Mouse (Mus musculus): Measurements from ENCODE around the gene Kpna6.

Gene Kpna6

DNA sequence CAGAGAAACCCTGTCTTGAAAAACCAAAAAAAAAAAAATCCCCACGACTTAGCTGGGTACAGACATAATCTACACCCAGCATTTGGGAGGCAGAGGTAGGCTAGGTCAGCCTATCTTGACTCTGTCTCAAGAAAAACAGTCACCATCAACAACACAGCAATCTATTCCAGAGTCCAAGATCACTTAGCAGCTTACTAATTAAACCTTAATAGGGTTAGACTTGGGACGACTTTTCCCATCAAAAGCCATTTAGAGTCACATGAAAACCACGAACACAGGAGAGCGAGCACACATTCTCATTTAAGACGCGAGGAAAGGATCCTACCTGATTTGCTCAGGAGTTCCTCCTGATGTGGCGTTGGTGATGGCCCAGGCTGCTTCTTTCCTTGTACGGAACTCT is 22.2 kb downstream of the Kpna6 start:
- DNase-seq (ENCODE audit: extremely low read depth, low read depth) = no peak

DNA sequence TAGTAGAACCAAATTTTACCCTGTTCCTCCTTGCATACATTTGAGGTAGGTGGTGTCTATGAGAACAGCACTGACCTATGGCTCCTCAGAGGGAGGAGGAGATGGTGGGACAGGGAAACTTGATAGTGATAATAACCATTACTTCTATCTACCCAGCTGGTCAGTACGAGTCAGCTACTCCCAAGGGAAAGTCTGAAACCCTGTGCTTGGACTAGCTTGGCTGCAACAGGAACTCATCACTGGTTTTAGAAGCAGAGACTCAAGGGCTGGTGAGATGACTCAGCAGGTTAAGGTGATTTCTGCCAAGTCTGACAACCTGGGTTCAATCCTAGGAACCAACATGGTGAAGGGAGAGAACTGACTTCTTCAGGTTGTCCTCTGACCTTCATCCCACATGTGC is 23.9 kb downstream of the Kpna6 start:
- DNase-seq (ENCODE audit: extremely low read depth, low read depth) = no peak

DNA sequence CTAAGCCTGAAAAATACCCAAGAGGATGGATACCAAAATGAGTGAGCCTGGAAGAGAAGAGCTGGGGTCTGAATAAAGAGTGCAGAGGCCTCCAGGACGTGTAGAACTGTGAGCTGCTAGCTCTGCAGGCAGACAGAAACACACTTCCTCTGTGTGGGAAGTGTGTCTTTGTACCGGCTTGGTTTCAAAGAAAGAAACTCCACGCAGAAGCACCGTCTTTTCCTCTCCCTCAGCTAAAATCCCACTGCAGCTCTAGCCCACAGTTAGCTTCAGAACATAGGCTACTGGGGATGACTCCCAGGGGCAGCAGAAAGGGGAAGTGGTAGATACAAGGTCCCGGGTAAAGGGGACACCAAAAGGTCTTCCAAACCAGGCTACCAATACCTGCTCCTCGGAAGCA is 27.4 kb downstream of the Kpna6 start:
- DNase-seq (ENCODE audit: extremely low read depth, low read depth) = no peak

DNA sequence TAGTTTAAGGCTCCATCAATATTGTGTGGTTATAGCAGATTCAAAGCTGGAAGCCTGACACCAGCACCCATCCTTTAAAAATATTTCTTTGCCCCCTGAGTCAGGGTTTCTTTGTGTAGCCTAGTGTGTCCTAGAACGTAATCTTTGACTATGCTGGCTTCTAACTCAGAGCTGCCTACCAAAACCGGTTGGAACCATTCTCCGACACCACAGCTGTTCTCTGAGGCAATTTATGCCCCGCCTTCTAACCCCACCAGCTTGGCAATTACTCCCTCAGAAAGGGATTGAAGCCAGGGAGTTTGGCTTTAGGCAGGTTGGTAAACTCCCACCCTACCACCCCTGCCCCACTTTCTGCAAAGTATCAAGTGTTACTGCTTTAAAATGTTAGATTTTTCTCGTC is 30.8 kb downstream of the Kpna6 start:
- DNase-seq (ENCODE audit: extremely low read depth, low read depth) = no peak

DNA sequence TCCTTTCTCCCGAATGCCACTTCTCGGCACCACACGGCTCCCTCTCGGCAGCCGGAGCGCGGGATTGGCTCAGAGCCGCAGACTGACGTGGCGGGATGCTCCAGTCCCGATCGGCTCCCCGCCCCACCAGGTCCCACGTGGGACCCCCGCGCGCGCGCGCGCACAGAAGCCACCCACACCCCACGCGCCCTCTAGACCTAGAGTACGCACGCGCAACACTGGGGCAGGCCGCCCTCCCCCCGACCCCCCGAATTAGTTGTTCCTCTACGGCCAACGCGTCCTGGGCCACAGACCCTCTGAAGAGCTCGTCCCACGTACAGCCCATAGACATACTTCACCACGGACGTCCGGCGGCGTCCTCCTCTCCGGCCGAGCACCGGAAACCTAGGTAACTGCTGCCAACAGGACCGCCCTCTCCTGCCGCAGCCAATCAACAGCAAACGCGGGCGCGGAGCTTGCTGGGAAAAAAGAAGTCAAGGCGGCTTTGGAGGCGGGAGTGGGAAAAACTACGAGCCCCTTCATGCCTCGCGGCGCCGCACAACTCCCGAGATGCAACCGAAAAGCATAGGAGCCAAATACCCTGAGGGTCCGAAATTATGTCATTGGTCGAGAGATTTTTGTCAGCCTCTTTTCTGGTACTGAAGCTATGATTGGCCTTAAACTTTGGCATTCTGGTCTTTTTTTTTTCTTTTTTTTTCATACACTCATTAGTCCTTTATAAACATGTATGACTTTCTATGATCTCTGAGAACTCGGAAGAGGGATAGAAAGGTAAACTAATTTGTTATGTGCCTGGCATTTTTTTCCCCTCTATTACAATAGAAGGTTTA is 31.7 kb downstream of the Kpna6 start, which contains the start of gene Txlna:
TSS of gene Txlna (minus strand) at position 428 of the 830 bp plus-strand sequence.
- DNase-seq (ENCODE audit: extremely low read depth, low read depth) = peak; percentile 98

DNA sequence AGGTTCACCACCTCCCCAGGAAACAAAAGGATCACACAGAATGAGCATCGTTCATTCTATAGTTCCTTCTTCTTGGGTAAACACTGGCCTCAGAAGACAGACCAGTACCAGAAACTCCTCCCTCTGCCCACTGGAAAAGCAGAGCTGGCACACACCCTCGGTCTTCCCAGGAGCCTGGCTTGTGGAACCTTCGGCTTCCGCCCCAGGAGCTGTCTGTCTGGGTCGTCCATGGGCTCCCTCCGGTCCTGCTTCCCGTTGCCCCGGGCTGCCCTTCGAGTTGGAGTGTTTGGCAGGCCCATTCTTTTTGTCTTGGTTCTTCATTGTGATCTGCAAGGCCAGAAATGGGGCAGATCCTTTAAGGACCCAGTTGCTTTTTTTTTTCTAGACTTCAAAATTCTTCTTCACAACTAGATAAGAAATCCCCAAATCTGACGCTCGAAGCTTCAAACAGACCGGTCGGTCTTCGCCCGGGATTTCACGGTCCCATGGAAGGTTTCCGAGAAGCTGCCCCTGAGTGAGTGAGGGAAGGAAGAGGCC is 32.4 kb downstream of the Kpna6 start:
- no peak for DNase-seq (ENCODE audit: extremely low read depth, low read depth)

DNA sequence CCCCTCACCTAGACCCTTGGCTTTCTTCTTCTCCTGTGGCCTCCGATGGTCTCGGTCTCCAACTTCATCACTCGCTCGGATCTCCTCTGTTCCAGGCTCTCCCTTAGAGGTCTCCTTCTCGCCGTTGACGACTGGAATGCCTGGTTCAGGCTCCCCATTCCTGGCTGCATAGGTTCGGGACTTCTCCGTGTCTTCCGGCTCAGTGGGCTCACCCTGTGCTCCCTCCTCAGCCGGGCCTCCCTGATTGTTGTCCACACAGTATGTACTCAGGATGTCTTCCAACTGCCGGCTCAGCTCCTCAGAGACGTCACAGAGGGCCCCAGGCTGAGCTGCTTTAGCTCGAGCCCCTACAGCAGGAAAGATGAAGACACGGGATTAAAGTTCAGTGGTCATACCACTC is 33.3 kb downstream of the Kpna6 start:
- no peak for DNase-seq (ENCODE audit: extremely low read depth, low read depth)

DNA sequence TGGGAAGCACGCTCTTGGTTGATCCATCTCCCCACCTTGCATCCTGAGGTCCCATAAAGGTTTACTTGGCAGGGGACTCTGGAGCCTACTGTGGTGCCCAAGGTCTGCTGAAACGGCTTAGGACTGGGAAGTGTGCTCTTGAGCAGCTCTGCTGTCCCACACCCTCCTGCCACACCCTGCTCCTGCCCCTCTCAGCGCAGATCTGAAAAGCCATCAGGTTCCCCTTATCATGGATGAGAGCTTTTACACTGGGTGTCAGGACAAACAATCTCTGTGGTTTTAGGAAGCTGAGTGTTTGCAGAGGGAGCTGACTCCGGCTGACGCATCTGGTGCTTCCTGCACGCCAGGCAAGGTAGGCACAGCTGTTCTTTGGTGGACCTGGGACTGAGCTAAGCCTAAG is 38.7 kb downstream of the Kpna6 start:
- peak; percentile 26 for DNase-seq (ENCODE audit: extremely low read depth, low read depth)

DNA sequence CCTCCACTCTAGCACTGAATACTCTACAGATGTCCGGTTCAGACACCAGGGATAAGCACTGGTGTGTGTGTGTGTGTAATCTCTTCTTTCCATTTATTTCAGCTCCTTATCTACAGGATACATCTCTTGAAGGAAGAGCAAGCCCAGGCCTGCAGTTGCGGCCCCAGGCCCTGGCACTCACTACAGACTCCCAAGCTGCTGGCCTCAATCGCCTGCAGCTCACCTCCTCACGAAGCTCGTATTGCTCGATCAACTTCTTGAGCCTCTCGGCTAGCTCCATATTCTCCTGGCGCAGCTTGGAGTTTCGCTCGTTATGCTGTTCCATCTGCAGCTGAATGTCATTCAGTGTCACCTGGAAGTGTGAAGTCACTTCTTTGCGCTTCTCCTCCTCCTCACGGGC is 40.7 kb downstream of the Kpna6 start:
- DNase-seq (ENCODE audit: extremely low read depth, low read depth) = no peak

DNA sequence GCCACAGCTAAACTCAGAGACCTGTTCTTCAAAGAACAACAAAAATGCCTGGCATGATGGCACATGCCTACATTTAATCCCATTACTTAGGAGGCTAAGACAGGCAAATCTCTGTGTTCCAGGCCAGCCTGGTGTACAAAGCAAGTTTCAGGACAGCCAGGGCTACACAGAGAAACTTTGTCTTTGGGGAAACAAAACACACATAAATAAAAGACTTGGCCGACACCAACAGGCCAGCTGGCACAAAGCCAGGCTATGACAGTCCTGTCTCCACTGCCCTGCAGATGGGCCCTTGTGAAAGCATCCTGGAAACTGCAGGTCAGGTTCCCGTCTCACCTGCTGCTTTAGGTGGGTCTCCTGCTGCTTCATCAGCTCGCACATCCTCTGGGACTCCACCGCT is 41.6 kb downstream of the Kpna6 start:
- no peak for DNase-seq (ENCODE audit: extremely low read depth, low read depth)

DNA sequence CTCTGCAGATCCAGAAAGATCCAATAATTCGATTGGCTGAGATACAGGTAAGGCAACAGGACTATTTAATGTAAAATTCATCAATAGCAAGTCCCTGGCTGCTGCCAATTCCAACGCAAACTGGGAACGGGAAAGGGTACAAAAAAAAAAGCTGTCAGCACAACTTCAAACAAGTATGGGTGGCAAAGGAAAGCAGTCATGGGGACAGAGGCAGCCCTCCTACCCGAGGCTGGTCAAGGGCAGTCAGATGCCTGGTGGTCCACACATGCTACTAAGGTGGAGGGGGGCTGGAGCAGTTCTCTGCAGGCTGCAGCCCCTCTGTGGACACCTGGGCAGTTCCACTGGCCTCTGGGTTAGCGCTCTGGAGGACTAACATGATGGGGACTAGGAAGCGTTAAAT is 46.5 kb downstream of the Kpna6 start:
- no peak for DNase-seq (ENCODE audit: extremely low read depth, low read depth)

DNA sequence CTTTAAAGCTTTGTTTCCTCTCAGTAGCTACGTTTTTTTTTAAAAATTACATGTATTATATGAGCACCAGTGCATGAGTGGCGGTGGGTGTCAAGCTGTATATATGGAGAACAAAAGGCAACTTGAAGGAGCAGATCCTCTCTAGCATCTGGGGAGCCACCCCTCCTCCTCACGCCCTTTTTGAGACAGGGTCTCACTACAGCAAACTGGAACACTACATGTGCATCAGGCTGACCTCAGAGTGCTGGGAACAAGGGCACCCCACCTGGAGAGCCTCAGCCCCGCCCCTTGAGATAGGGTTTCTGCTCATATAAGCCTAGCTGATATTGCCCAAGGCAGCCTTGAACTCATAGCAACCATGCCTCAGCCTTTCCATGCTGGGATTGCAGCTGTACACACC is 47.1 kb downstream of the Kpna6 start:
- DNase-seq (ENCODE audit: extremely low read depth, low read depth) = peak; percentile 12

DNA sequence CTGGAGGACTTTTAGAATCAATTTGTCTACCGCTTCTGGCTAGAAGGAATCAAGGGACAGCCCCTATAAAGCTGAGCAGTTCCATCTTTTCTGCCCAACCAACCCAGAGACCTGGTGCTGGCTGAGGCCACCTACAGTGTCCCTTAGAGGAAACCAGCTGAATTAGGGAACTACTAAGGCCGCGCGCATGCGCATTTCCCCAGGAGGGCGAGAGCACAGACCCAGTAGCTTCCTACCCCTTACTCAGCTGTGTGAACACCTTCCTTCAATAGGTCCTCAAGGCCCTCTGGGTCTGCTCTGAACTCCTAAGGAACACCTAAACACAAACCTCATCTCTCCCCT is 47.6 kb downstream of the Kpna6 start:
- peak; percentile 56 for DNase-seq (ENCODE audit: extremely low read depth, low read depth)

DNA sequence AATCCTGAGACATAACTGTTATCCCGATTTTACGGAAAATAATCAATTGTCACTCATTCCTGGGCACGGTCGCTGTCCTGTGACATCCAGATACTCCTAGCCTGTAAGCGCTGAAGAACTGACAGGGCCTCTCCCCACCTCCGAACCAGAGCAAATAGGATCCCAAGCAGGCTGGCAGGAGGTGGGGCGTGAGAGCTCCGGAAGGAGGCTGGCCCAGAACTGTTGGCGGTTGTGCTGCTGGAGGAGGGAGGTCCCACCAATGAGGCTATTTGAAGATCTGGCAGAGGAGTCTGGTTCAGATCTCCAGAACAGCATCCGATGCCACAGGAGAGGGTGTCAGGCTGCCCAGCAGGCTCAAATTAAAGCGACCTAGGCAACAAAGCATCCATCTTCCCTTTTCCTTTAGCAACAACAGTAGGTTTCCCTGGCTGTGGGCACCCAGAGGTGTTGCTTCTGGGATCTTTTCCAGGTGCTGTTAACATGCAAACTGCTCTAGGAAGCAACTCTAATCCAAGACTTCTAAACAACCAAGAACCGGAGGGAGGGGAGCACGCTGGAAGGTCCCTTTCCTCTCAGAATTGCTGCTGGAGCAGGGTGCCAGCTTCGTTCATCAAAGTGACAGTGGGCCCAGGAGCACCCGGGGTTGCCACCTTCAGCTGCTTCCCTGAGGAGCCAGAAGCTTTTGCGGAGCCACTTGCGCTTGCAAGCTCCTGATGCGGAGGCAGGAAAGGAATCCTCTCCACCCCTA is 48.1 kb downstream of the Kpna6 start:
- DNase-seq (ENCODE audit: extremely low read depth, low read depth) = peak; percentile 91

DNA sequence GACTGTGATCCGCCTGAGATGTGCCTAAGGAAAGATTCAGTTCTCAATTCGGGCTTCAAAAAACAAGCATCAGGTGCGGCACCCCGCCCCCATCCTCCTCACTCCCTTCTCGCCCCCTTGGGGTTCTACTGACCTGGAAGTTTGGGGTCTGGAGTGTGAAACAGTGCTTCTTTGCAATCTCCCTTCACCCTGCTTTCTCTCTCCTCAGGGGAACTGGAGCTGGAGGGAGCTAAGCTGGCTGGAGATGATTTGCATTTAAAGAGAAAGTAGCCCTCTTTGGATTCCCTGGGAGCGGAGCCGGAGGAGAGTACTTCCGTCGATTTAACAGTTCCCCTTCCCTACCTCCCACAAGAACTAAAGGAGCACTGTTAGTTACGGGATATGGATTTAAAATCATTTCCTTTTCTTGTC is 48.9 kb downstream of the Kpna6 start, which contains the start of gene Ccdc28b:
TSS of gene Ccdc28b (minus strand) at position 267 of the 411 bp plus-strand sequence.
- peak; percentile 53 for DNase-seq (ENCODE audit: extremely low read depth, low read depth)

DNA sequence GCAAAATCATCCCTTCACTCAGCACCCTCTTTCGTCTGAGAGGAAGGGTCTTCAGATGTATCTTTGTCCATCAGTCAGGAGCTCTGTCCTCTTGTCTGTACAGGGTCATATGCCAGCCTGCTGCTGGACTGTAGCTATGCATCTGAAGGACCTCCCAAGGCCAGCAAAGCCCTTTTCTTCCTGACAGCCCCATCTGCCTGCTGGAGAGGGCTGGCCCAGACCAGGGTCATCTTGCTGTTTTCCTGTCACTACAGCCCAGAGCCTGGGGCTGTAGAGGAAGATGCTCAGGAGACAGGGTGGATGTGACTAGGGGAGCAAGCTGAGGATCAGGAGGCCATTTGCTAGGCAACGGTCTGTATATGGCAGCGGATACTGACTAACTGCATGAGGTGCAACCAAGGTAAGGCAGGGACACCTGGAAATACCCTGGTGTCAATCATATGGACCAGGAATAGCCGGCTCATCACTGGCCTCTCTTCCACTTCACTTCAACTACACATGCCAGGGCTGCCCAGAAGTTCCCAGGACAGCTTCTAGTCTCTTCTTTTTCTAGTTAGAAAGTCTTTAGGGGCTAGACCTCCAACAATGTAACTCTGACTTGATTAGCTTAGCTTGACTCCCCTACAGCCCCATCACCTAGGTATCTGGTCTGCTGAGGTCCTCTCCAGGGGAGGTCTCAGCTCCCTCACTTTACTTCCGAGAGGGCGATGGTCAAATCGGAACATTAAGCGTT is 49.6 kb downstream of the Kpna6 start:
- DNase-seq (ENCODE audit: extremely low read depth, low read depth) = no peak

DNA sequence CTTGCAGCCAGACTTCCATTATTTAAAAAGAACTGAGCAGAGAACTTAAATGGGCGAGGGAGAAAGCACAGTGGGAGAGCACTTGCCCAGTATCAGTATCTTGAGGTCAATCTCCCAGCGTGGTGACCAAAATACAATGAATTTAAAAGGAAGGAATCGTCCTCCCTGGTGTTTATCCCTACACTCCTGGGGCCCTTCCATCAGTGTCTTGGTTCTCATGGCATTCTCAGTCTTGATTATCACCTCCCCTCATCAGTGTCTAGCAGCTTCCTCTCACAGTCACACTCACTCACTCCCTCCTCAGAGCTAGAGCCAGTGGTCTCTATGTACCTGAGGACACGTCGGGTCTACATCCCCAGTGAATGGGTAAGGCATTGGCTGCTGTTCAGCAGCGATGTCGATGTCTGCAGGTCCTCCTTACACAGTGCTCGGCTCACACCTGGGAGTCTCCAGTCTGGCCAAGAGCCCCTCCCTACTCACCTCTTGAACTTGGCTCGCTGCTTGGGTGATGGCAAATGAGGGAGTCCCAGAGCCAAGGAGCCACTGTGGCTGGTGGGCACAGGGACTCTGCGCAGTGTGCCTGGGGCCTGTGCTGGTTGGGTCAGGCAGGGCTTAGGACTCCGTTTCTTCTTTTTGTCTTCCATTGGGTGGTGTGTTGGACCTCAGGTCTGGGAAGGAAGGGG is 50.3 kb downstream of the Kpna6 start:
- DNase-seq (ENCODE audit: extremely low read depth, low read depth) = no peak

DNA sequence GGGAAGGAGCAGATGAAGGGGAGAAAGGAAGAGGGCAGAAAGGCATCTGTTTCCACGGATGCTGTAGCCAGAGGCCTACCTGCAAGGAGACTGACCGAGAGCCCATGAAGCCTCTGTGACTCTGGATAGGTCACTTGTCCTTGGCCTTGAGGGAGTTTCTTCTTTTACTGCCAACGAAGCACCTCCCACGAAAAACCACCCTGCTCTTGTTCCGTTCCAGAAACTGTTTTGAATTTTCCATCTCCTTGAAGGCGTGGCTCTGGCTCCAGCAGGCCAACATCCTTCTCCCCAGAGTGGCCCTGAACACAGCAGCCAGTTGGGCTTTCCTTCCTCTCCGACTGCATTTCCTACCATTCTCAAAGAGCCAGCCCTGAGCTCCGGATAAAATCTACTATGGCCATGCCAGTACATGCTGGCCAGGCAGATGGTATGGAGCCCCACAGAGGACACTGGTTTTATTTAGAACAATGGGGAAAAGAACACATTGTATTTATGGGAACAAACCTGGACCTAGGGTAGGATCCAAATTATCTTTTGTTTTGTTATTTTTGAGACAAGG is 51.2 kb downstream of the Kpna6 start:
- no peak for DNase-seq (ENCODE audit: extremely low read depth, low read depth)

DNA sequence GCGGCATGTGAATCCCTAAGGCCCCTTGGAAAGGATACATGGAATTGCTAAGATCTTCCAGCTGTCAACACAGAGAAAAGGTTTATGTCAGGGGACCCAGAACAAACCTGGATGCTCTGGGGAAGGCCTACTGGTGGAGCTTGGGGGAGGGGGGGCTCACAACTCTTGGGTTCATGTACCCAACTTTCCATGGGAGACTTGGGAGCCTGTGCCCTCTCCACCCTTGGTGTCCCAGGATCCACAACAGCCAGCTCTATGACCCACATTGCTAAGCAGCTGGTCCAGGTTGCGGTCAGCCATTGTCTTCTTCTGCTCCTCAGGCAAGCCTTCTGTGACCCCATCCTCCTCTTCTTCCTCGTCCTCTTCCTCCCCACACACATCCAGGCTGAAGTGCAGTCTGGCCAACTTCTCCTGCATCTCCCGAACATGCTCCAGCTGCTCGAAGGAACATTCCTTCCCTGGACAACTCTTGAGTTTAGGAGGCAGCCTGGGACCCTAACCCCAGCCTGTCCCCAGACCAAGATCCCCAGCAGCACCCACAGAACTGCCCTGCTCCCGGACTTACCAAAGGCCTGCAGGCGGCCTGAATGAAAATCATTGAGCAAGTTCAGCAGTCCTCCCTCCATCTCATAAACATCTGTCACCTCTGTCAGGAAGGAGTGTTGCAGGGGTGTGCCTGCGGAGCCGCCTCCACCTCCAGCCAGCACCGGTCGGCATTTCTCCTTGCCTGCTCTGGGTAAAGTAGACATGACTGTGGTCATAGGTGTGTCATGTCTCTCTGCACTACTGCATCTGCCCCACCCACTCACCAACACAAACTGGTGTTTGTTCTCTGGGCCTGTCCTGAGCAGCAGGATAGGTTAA is 51.9 kb downstream of the Kpna6 start:
- no peak for DNase-seq (ENCODE audit: extremely low read depth, low read depth)

Data from MEL-GATA-1-ER (cell line).